Mouse (Mus musculus) testis, adult 2 months (tissue): ENCODE data around the gene Senp3.

Experiments
- CTCF ChIP-seq: fragments of 200-500 bp; IDR thresholded peaks from 2 replicates; pipeline ENCODE4 v1.5.1; 2012; ENCODE audit warnings: low read depth, mild to moderate bottlenecking, inconsistent platforms, low read length, moderate library complexity; ENCODE audit not compliant: control insufficient read depth, insufficient read depth, insufficient replicate concordance
- POLR2A ChIP-seq: fragments of 200-500 bp; IDR thresholded peaks from 2 replicates; pipeline ENCODE4 v1.6.1; 2012; ENCODE audit warnings: low read depth, mild to moderate bottlenecking, inconsistent platforms, low read length, moderate library complexity; ENCODE audit not compliant: control insufficient read depth

DNA sequence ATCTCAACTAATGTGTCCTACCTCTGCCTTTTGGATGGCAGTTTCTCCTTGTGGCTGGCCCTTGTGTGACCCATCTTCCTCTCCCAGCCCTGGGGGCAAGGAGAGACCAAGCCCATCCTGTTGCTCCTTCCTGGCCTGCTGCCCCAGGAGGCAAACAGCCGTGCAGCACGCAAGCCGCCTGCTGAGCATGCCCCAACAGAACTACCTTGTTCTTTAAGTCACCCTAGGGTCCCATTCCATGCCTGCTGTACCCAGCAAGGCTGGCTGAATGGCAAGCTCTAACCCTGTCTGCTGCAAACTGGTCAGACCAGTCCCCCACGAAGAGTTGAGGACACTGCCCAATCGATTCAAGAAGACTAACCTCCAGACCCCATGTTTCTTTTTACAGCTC, 25.8 kb downstream of the Senp3 start:
- no peak for TF ChIP-seq CTCF
- TF ChIP-seq POLR2A = no peak
